Mouse (Mus musculus) intestine, embryonic 15.5 days (tissue): ENCODE results near the gene Lpar2. TPM values are rescaled to one million over a fixed set of nuclear protein-coding genes. Genes with fewer than 3 reads are reported as not detected.

ENCODE experiments used
- ATAC-seq: fragments of 200-750 bp; cut with Nextera tagmentation; 2 replicates; pipeline ENCODE4 v1.8.0; 2017; ENCODE audit warnings: moderate TSS enrichment, moderate library complexity
- H3K27ac ChIP-seq: fragments of 300-500 bp; sonication (generic); 2 replicates; pipeline ENCODE4 v1.5.1; 2015; ENCODE audit warnings: mild to moderate bottlenecking, inconsistent platforms
- H3K27me3 ChIP-seq: fragments of 300-500 bp; sonication (generic); replicated peaks from 2 replicates; pipeline ENCODE4 v1.6.1; 2015; ENCODE audit warnings: inconsistent platforms
- H3K36me3 ChIP-seq: fragments of 300-500 bp; sonication (generic); 2 replicates; pipeline ENCODE4 v1.6.1; 2015; ENCODE audit warnings: inconsistent platforms
- H3K4me1 ChIP-seq: fragments of 300-500 bp; sonication (generic); replicated peaks from 2 replicates; pipeline ENCODE4 v1.6.1; 2015; ENCODE audit warnings: inconsistent platforms
- H3K4me2 ChIP-seq: fragments of 300-500 bp; sonication (generic); replicated peaks from 2 replicates; pipeline ENCODE4 v1.6.1; 2015; ENCODE audit warnings: mild to moderate bottlenecking, inconsistent platforms
- H3K4me3 ChIP-seq: fragments of 300-500 bp; sonication (generic); replicated peaks from 2 replicates; pipeline ENCODE4 v1.5.1; 2015; ENCODE audit warnings: inconsistent platforms
- H3K9ac ChIP-seq: fragments of 300-500 bp; sonication (generic); 2 replicates; pipeline ENCODE4 v1.6.1; 2015; ENCODE audit warnings: inconsistent platforms
- H3K9me3 ChIP-seq: fragments of 300-500 bp; sonication (generic); 2 replicates; pipeline ENCODE4 v1.6.1; 2016; ENCODE audit warnings: inconsistent platforms
- WGBS: fragments of 180-500 bp; shearing (Covaris S2); methylation state at CpG from one replicate; pipeline ENCODE4 v1.1.7; 2015; 5-methylcytosine and 5-hydroxymethylcytosine counted together
- polyA plus RNA-seq: library from polyadenylated mRNA; unstranded; fragments of >200 nt; fragmentation: Nextera tagmentation; extraction: Ambion mirVana; gene quantifications from 2 replicates; pipeline ENCODE4 v1.2.1, GENCODE M21; 2015

The Lpar2 gene
- polyA plus RNA-seq, 1 experiment from 2014 or later = 0.41 TPM

DNA sequence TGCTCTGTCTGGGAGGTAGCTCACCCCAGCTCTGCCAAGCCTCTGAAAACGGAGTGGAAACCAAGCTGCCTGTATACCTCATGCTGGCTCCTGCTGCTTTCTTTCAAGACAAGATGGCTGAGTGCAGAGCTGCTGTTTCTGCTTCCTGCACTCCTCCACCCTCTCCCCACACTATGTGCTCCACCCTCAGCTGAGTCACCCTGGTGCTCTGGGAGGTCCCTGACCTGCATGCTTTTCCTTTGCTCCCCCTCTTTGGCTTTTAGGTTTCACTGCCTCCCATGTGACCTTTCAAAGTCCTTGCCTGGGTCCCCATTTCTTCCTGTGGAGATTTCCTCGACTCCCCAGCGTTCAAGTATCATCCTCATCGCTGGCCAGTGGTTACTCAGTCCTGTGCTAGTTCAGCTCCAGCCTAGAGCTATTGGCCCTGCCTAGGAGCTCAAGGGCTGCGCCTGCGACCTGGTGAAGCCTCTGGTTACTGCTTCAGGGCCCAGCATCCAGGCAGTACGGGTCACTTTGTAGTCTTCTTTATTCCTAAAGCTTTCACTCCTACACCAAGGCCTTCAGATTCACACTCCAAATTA is 28.8 kb downstream of the Lpar2 start:
- no peaks in the 10 kb centered on the region for H3K27me3 ChIP-seq
- no peak overlapping the region for H3K9ac ChIP-seq
- WGBS = 73% methylated on average over 7 of the region's 7 CpGs
- H3K4me1 ChIP-seq = no peaks in the 10 kb centered on the region
- no peak overlapping the region for H3K27ac ChIP-seq
- no peak overlapping the region for H3K4me2 ChIP-seq
- H3K9me3 ChIP-seq = no peaks in the 10 kb centered on the region
- ATAC-seq = no peak; the same call in 1 of the 2 replicates
- no peak overlapping the region for H3K4me3 ChIP-seq
- H3K36me3 ChIP-seq = no peaks in the 10 kb centered on the region

DNA sequence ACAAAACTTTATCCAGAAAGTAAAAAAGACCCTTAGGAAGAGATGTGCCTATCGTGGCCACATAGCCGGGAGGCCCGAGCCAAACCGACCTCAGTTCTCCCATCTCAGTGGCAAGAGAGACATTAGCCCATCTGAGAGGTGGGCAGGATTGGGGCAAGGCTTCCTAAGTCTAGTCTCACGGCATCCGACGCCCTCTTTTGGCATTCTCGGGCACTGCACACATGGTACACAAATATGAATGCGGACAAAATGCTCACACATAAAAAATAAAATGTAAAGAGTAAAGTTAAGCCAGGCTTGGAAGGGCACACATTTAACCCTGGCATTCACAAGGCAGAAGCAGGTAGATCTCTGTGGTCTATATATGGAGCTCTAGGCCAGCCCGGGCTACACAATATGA is 31.6 kb downstream of the Lpar2 start:
- Histone ChIP-seq H3K36me3 (no peaks in the 10 kb centered on the region), H3K27me3 (no peaks in the 10 kb centered on the region), H3K27ac (no peak overlapping the region), H3K4me2 (no peak overlapping the region), H3K9me3 (no peaks in the 10 kb centered on the region), H3K4me3 (no peak overlapping the region), H3K4me1 (no peaks in the 10 kb centered on the region), H3K9ac (no peak overlapping the region)
- 89% methylated on average over 10 of the region's 10 CpGs for WGBS
- ATAC-seq = no peak

DNA sequence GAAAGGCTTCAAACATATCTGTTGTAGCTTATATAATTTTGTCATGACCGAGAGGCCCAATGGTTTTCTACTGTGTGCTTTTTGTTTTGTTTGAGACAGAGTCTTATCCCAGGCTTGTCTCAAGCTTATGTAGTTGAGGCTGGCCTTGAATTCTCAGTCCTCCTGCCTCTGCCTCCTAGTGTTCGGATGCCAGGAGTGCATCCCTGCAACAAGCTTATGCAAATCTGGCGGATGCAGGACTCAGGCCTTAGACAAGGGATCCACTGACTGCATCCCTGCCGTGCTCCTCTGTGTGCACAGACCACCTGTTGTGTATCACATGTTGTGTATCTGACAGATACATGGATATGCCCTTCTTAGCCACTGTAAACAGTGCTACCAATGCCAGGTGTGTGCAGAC is 38.6 kb downstream of the Lpar2 start:
- ATAC-seq = no peak
- WGBS = 62% methylated on average over 4 of the region's 4 CpGs

DNA sequence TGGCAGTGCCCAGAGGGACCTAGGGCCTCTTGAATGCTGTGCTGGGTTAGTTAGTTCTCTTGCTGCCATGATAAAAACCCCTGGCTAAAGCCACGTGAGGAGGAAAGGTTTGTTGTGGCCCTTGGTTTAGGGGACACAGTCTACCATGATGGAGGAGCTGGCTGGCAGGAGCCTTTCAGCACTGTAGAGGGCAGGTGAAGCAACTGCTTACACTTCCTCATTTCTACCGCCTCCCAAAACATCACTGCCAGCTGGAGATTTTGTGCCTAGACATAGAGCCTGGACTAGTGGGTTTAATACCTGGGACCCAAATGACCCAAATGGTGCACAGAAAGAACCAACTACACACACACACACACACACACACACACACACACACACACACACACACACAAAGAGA is 39.0 kb downstream of the Lpar2 start:
- Histone ChIP-seq H3K27ac (no peak overlapping the region), H3K4me3 (no peak overlapping the region), H3K27me3 (no peaks in the 10 kb centered on the region), H3K4me1 (no peaks in the 10 kb centered on the region), H3K36me3 (no peaks in the 10 kb centered on the region), H3K9ac (no peak overlapping the region), H3K4me2 (no peak overlapping the region), H3K9me3 (no peaks in the 10 kb centered on the region)
- ATAC-seq = no peak
- 65% methylated on average over 2 of the region's 2 CpGs for WGBS

More for the DNA sequence above, 38.6 kb downstream of the Lpar2 start:
- Histone ChIP-seq H3K4me3 (no peak overlapping the region), H3K27me3 (no peaks in the 10 kb centered on the region), H3K27ac (no peak overlapping the region), H3K36me3 (no peaks in the 10 kb centered on the region), H3K9ac (no peak overlapping the region), H3K4me2 (no peak overlapping the region), H3K9me3 (no peaks in the 10 kb centered on the region), H3K4me1 (no peaks in the 10 kb centered on the region)

DNA sequence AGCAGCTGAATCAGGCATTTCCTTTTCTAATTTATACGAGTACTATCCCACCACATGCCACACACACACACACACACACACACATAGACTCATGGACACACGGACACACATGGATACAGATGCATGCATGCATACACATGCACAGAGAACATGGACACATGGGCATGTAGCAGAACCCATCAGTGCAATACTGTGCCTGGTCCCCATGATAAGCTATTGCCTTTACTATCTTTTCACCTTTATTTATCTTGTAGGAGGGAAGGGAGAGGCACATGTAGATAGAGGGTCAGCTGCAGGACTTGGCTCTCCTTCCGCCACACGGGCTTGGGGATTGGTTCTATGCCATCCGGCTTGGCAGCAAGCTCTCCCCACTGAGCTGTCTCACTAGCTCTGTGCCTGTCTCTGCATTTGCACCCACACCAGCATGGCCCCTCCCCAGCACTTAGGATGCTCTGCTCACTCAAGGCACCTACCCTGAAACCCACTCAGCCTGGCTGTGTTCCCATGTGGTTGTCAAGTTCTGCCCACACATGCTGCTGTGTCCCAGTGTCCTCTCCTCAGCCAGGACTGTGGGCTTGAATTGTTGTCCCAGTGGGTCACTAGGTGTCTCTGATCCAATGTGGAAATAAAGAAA is 41.3 kb downstream of the Lpar2 start:
- H3K4me1 ChIP-seq = no peaks in the 10 kb centered on the region
- H3K4me3 ChIP-seq = no peak overlapping the region
- H3K27me3 ChIP-seq = no peaks in the 10 kb centered on the region
- no peaks in the 10 kb centered on the region for H3K9me3 ChIP-seq
- no peaks in the 10 kb centered on the region for H3K36me3 ChIP-seq
- no peak overlapping the region for H3K27ac ChIP-seq
- WGBS = 77% methylated on average over 5 of the region's 5 CpGs
- no peak for ATAC-seq
- no peak overlapping the region for H3K4me2 ChIP-seq
- H3K9ac ChIP-seq = no peak overlapping the region

DNA sequence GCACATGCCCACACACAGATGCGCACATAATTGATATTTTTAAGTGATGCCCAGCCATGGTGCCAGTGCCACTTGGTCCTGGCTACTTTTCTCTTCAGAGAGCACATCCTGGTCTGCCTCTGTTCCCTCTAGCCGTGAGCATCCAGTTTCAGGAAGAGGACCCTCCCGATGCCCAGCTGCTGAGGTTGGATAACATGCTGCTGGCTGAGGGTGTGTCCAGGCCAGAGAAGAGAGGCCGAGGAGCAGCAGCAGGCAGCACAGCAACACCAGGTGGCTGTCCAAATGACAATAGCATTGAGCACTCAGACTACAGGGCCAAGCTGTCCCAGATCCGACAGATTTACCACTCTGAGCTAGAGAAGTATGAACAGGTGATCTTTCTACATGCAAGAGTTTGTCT is 42.0 kb downstream of the Lpar2 start:
- Histone ChIP-seq H3K4me1 (no peaks in the 10 kb centered on the region), H3K36me3 (no peaks in the 10 kb centered on the region), H3K9ac (no peak overlapping the region), H3K27me3 (no peaks in the 10 kb centered on the region), H3K27ac (no peak overlapping the region), H3K4me2 (no peak overlapping the region), H3K9me3 (no peaks in the 10 kb centered on the region), H3K4me3 (no peak overlapping the region)
- ATAC-seq = no peak
- 67% methylated on average over 5 of the region's 5 CpGs for WGBS

DNA sequence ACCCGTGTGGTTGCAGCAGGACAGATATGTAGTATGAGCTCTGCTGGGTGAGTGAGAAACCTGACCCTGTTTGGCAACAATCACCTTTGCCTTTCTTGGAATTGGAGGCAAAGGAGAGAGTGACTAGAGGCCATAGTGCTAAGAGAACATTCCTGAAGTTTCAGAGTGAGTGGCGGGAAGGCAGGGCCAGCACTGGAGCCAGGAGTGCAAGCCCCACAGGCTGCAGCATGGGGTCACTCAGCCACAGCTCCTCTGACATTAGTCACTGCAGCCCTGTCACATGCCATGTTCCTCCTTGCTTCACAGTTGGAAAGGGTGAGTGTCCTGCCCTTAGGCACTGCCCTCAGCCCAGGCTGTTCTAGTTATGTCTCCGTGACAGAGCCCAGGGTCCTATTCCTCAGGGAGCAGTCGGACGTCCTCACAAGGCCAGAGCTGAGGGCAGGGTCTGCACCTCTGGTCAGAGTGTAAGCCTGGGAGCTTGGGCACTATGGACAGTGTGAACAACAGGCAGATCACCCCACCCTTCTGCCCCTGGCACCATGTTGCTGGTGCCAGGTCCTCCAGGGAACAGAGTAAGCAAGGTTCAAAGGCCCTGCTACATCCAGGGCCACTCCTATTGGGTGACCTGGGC is 45.6 kb downstream of the Lpar2 start:
- H3K9me3 ChIP-seq = no peaks in the 10 kb centered on the region
- H3K27me3 ChIP-seq = no peaks in the 10 kb centered on the region
- H3K4me1 ChIP-seq = no peaks in the 10 kb centered on the region
- no peak overlapping the region for H3K4me2 ChIP-seq
- H3K27ac ChIP-seq = no peak overlapping the region
- no peak overlapping the region for H3K4me3 ChIP-seq
- no peak for ATAC-seq
- WGBS = 77% methylated on average over 5 of the region's 5 CpGs
- no peaks in the 10 kb centered on the region for H3K36me3 ChIP-seq
- H3K9ac ChIP-seq = no peak overlapping the region

DNA sequence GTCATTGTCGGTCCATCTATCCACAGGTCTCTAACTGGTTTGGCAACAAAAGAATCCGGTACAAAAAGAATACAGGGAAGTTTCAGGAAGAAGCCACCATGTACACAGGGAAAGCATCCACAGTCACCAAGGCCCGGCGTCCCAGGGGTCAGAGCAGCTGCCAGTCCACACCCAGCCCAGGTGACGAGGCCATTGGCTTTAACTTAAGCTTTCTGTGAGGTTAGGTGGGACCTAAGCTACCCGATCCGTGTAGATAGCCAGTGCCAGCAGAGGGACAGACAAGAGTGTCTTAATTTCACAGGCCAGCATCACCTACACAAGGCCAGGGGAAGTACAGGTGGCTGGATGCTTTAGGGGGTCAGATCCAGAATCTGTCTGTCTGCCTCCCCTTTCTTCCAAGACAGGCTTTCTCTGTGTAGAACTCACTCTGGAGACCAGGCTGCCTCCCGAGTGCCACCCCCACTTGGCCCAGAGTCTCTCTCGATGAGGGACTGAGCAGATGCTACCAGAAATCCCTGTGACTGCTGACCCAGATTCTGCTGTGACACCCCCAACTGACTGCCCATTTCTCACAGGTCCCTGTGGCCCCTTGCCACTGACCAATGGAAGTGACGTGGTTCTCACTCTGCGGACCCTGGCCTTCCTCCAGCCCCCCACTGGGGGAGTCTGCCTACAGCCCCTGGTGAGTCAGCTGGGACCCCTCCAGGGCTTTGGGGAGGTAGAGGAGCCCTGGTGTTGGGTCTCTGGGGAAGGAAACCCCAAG is 48.0 kb downstream of the Lpar2 start:
- Histone ChIP-seq H3K4me2 (no peak overlapping the region), H3K27me3 (no peaks in the 10 kb centered on the region), H3K4me3 (no peak overlapping the region), H3K4me1 (no peaks in the 10 kb centered on the region), H3K9ac (no peak overlapping the region), H3K27ac (no peak overlapping the region), H3K36me3 (no peaks in the 10 kb centered on the region), H3K9me3 (no peaks in the 10 kb centered on the region)
- 79% methylated on average over 11 of the region's 11 CpGs for WGBS
- ATAC-seq = no peak

DNA sequence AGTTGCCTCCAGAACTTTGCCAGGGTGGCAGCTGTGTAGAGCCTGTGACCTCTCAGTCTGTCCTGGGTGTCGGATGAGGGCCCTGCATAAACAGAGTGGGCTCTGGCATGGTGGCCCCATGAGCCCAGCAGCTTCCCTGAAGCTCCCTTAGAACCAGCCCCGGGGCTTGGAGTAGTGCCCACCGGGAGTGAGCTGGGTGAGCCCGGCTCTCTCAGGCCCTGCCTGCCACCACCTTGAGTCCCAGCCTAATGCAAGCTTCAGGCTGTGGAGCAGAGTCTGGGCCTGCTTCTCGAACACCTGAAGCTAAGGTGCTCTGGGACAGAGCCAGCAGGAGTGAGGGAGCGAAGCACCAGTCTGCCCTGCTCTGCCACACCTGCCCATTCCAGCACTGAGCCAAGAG is 48.7 kb downstream of the Lpar2 start:
- H3K9me3 ChIP-seq = no peaks in the 10 kb centered on the region
- H3K9ac ChIP-seq = no peak overlapping the region
- H3K27ac ChIP-seq = no peak overlapping the region
- 81% methylated on average over 6 of the region's 6 CpGs for WGBS
- no peaks in the 10 kb centered on the region for H3K27me3 ChIP-seq
- ATAC-seq = no peak
- H3K36me3 ChIP-seq = no peaks in the 10 kb centered on the region
- no peak overlapping the region for H3K4me2 ChIP-seq
- H3K4me3 ChIP-seq = no peak overlapping the region
- no peaks in the 10 kb centered on the region for H3K4me1 ChIP-seq

DNA sequence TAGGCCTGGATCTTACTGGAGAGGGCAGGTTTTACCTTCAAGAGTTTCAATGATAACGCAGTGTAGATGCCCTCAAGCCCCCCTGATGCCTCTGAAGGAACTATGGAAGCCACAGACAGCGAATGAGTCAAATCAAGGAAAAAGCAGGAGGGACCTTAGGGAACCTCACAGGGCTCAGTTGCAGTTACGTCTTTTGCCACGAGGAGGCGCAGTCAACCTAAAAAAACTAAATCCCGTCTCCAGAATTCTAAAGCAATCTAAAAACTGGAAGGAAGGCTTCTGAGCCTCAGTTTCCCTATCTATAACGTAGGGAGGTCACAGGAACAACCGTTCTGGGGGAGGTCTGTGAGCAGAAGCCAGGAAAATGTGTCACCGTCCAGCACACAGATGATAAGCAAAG is 51.9 kb downstream of the Lpar2 start:
- Histone ChIP-seq H3K4me3 (no peak overlapping the region), H3K4me1 (no peaks in the 10 kb centered on the region), H3K27me3 (peaks cover 10% of the 10 kb centered on the region), H3K9me3 (no peaks in the 10 kb centered on the region), H3K27ac (no peak overlapping the region), H3K36me3 (no peaks in the 10 kb centered on the region), H3K4me2 (no peak overlapping the region), H3K9ac (no peak overlapping the region)
- 12% methylated on average over 9 of the region's 9 CpGs for WGBS
- ATAC-seq = no peak

DNA sequence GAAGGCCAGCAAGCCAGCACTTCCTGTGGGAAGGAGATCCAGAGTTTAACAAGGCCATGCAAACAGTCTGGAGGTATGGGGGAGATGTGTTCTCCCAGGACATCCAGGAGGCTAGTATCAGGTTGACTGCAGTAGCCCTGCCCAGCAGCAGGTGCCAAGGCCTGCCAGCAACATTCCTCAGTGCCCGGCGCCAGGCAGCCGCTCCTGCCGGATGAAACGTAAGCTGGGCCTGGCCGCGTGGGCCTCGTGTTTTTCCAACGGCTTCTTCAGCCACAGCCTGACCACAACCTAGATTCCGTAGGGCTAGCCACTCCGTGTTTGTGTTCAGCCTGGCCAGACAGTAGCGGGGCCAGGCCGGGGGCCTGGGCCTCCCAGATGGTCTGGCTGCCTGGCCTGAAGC is 52.4 kb downstream of the Lpar2 start:
- ATAC-seq = no peak
- no peak overlapping the region for H3K27ac ChIP-seq
- no peak overlapping the region for H3K4me2 ChIP-seq

DNA sequence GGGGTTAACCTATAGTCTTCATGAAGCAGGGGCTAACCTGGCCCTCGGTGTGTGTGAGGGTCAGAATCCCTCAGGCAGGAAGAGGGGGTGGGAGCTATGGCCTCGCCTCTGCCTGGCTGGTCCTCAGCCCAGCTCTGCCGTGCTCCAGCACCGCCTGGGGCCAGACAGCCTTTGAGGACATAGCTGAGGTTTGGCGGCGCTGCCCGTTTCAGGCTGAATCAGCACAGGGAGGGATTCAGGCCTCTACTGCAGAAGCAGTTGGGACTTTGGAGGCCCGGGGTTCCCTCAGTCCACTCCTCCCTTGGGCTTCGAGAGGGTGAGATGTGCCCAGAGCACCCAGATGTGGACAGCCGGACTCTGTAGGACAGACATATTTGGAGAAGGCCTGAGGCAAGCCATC is 53.9 kb downstream of the Lpar2 start:
- Histone ChIP-seq H3K4me3 (no peak overlapping the region), H3K4me2 (no peak overlapping the region), H3K4me1 (peaks cover 4% of the 10 kb centered on the region), H3K36me3 (no peaks in the 10 kb centered on the region), H3K9ac (no peak overlapping the region), H3K9me3 (no peaks in the 10 kb centered on the region), H3K27me3 (peaks cover 29% of the 10 kb centered on the region), H3K27ac (no peak overlapping the region)
- 41% methylated on average over 10 of the region's 10 CpGs for WGBS
- no peak for ATAC-seq

More for the DNA sequence above, 52.4 kb downstream of the Lpar2 start:
- Histone ChIP-seq H3K4me3 (no peak overlapping the region), H3K9me3 (no peaks in the 10 kb centered on the region), H3K4me1 (no peaks in the 10 kb centered on the region), H3K27me3 (peaks cover 15% of the 10 kb centered on the region), H3K9ac (no peak overlapping the region), H3K36me3 (no peaks in the 10 kb centered on the region)
- WGBS = 79% methylated on average over 13 of the region's 13 CpGs
